Mouse (Mus musculus) layer of hippocampus, postnatal 25 days (tissue): Measurements from ENCODE around the gene AW011738. TPM values are rescaled to one million over a fixed set of nuclear protein-coding genes. Genes with fewer than 3 reads are reported as not detected.

Experiments
- DNase-seq, 2 experiments: peaks; one replicate each; pipeline ENCODE4 v3.0.0; 2022; ENCODE audit warnings: mixed read lengths in 2 of 2, low spot score in 1 of 2; ENCODE audit errors: extremely low spot score in 1 of 2
- total RNA-seq, 2 experiments: library from RNA; stranded (reverse); gene quantifications; 2 replicates each; pipeline ENCODE4 v1.2.3; 2021

Gene AW011738
- total RNA-seq, 2 experiments from 2014 or later: 5.4 to 6.9 TPM

DNA sequence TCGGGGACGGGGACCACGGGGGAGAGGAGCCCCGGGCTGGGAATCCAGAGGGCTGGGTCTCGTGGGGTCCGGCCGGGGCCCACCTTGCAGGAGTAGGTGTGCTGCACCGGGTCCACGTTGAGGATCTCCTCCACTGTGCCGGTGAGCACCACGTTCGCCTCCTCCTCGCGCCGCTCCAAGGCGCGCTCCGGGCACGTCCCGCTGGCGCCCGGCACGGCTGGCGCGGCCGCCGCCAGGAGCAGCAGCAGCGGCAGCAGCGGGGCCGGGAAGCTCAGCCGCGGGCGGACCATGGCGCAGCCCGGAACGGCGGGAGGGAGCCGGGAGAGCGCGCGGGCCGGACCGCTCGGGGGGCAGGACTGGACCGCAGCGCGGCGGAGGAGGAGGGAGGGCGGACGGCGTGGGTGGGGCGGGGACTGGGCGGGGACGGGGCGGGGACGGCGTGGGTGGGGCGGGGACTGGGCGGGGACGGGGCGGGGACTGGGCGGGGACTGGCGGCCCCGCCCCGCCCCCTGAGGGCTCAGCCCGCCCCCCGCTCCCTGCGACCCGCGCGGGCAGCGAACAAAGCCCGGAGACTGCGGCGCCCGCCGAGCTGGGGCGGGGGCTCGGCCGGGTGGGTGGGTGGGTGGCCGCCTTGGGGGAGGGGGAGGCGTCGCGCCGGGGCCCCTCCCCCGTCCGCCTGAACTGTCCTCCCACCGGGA is 5.8 kb upstream of the AW011738 start, which contains the start of gene Agrn:
Gene Agrn, minus strand, starts transcription at position 358 of the 698 bp plus-strand sequence.
- DNase-seq: peak; percentile 50 to 56

DNA sequence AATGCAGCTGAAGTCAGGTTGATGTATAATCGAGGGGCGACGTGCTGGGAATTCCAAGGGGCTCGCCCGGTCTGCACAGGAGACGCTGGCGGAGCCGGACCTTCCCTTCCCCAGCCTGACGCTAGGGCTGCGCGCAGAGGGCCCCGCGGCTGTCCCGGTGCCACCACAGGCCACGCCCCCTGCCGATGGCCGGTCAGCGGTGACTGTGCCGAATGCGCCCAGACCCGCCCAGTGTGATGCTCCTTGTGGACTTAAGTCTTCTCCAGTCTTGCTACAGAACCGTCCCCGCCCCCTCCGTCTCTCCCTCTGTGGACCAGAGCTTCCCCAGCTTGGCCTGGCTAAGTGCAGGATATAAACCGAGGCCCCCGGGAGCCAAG is 5.3 kb upstream of the AW011738 start:
- DNase-seq: peak in 1 of 2 experiments; percentile 63

GRCm38 (mm10) chr4:156200623-156201475 is 2.3 kb upstream of the AW011738 start, which contains the start of gene Isg15:
Isg15 (minus strand) TSS chr4:156200818.
- DNase-seq: no peak

DNA sequence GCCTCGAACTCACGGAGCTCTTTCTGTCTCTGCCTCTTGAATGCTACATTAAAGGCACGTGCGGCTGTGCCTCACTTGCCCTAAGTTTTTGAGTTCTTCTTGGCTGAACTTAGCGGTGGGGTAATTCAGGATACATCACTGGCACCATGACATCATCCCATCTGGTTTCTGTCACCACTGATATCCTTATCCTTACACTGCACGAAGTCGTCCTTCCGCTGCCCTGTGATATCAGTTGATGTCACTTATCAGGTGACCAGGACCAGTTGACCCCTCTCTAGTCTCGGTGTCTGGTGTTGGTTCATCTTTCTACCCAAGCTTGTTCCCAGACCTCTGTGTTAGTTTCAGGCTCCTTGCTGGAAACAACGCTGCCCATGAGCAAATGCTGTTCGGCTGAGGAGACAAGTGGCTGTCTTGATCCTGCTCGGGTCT is 626 bp upstream of the AW011738 start:
- no peak for DNase-seq

GRCm38 (mm10) chr4:156203413-156204131 is 468 bp downstream of the AW011738 start:
- no peak for DNase-seq

DNA sequence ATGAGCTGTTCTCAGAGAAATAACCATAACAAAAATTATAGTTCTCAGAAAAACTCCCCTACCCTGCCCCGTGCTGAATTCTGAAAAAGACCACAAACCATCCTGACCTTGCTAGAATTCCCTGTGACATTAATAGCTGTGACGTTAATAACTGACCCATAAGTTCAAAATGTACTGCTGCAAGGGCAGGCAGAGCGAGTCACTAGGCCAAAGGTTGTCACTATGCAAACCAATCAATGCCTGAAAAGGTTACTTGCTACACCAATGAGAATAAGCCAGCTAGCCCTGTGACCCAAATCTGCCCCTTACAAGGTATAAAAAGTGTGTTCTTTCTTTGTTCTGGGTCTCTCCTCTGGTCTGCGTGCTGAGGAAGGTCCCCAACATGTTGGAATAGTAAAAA is 5.8 kb downstream of the AW011738 start:
- DNase-seq: no peak

- DNase-seq: no peak
These were observed 7.0 kb downstream of the AW011738 start for GRCm38 (mm10) chr4:156209963-156210635.

DNA sequence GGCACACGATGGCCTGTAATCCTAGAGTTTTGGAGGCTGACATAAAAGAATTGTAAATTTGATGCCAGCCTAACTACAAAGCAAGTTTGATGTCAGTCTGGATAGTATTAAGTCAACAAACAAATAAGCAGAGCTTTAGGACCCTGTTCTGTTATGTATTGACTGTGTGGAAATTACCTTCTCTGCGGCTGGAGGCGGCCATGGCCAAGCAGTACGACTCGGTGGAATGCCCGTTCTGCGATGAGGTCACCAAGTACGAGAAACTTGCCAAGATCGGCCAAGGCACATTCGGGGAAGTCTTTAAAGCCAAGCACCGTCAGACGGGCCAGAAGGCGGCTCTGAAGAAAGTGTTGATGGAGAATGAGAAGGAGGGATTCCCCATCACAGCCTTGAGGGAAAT is 10.0 kb downstream of the AW011738 start:
- DNase-seq: no peak

DNA sequence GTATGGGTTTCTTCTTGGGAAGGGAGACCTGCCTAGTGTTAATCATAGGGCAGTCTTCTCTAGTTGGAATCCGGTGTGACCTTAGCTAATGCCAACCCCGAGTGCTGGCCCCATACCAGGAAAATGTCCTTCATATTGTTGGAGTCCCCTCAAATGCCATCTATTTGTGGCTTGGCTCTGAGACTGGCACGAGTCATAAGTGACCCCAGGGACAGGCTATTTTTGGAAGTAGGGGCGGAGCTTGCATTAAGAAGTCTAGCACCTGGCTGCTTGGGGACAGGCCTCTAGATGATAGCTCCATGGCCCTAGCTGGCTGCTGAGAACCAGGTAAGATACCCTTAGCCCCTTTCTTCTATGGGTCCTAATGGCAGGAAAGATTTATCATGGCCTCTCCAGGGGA is 12.5 kb downstream of the AW011738 start, which contains the start of gene Perm1:
Gene Perm1, plus strand, starts transcription at position 220 of the 400 bp plus-strand sequence.
- DNase-seq: no peak

GRCm38 (mm10) chr4:156216196-156216595 is 13.1 kb downstream of the AW011738 start:
- no peak for DNase-seq

GRCm38 (mm10) chr4:156217022-156217669 is 14.0 kb downstream of the AW011738 start:
- DNase-seq: no peak

DNA sequence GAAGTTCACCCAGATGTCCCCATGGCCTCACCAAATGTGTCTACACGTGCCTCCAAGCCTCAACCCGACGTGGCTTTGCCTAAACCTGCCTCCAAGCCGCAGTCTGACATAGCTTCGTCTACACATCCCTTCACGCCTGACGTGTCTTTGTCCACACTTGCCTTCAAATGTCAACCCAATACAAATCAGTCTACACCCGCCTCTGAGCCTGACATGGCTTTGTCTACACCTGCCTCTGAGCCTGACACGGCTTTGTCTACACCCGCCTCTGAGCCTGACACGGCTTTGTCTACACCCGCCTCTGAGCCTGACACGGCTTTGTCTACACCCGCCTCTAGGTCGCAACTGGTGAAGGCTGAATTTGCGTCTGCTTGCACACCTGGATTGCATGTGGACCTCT is 14.7 kb downstream of the AW011738 start:
- DNase-seq: no peak

DNA sequence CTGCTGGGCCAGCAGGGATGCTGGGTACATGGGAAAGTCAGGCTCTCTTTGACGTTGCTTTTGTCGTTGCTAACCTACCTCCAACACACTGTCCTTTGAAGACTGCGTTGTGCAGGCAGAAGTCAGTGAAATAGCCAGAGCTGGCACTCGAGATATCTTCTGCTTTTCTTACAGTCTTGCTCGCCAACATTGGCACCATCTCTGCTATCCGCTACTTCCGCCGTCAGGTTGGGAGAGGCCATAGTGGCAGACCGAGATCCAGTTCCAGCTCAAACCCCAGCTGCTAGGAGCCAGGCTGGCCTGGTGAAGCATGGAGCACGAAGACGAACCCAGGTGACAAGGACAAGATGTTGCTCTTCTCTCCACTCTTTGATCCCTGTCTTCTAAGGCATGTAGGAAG is 16.8 kb downstream of the AW011738 start:
- no peak for DNase-seq

DNA sequence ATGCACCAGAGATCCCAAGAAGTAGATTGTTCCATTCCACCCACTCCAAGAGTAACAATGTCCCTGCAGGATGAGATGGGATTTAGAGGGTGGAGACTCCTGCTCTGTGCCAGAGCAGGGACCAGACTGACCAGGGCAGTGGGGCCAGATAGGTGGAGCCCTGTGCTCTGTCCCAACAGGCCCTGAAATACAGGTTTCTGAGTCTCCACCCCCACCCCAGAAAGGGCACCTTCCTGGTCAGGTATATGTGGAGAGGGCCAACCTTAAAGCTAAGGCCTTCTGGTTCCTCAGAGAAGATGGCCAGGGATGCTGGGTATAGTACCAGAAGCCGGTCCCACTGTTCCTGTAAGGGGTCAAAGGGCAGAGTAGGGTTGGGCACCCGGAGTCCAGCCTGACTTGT is 21.2 kb downstream of the AW011738 start:
- DNase-seq: no peak

- no peak for DNase-seq
These were observed 24.8 kb downstream of the AW011738 start for GRCm38 (mm10) chr4:156227752-156228392.

DNA sequence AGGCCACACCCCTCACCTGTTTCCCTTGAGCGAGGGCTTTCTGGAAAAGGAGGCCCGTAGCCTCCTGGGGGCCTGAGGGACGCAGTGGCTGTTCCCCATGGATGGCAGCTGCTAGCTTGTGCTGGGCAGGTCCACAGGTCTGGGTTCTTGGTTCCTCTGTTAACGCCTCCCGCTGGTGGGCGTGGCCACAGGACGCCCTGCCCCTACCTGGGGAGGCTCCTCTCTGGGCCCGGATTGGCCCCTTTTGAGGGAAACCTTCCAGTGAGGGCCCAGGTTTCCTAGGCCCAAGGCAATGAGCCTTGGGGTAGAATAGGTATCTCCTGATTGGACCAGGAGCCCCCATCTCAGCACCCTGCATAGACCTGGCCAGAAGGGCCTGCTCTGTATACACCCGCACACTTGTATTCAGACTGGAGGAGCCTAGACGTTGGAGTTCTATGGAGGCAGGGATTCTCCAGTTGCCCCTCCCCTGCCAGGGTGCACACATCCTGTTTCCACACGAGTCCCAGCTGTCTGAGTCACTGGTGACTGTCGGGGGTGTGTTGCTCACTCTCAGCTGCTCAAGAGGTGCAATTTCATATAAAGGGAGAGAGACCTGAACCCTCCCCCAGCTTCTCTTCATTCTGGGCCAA is 25.4 kb downstream of the AW011738 start:
- no peak for DNase-seq

DNA sequence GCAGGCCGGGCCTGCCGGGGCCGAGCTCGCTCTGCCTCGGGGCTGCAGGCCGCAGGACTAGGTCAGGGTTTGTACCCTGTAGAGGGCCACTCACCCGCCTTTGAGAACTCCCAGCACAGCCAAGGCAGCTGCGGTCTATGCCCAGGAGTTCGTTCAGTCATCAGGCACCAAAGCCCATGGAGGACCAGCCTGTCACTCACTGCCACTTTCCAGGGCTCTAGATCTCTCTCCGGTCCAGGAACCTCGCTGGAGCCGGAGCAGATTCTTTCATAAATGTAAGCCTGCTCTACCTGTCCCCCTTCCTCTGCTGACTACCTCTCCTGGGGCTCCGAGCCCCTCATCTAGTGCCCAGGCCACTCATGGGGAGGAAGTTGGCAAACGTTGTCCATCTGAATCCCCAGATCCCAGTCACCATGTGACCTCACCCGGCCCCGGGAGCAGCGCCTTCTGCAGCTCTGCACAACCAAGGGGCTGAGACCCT is 31.0 kb downstream of the AW011738 start:
- no peak for DNase-seq

- peak; percentile 65 to 69 for DNase-seq
These were observed 31.7 kb downstream of the AW011738 start, which contains the start of gene Plekhn1 for GRCm38 (mm10) chr4:156234701-156235213. Plekhn1 (minus strand) TSS chr4:156234857.
